Mouse (Mus musculus) heart, embryonic 12.5 days (tissue): ENCODE measurements at regions not wholly inside any gene's neighbourhood (a gene's known extent, or its start where the extent isn't known, plus 50 kb on each side); places are given as distances from the start of the nearest gene placed in this dataset.

Experiments
- ATAC-seq: fragments of 200-750 bp; cut with Nextera tagmentation; 2 replicates; pipeline ENCODE4 v1.8.0; 2017; ENCODE audit warnings: moderate TSS enrichment, moderate library complexity; ENCODE audit not compliant: insufficient number of reproducible peaks, low FRiP score
- H3K27ac ChIP-seq: fragments of 300-500 bp; sonication (generic); 2 replicates; pipeline ENCODE4 v1.5.1; 2016; ENCODE audit warnings: mild to moderate bottlenecking, moderate library complexity; ENCODE audit not compliant: poor library complexity, severe bottlenecking
- H3K27me3 ChIP-seq: fragments of 300-500 bp; sonication (generic); replicated peaks from 2 replicates; pipeline ENCODE4 v1.6.1; 2016; ENCODE audit warnings: mild to moderate bottlenecking, moderate library complexity
- H3K36me3 ChIP-seq: fragments of 300-500 bp; sonication (generic); 2 replicates; pipeline ENCODE4 v1.6.1; 2016; ENCODE audit warnings: mild to moderate bottlenecking, moderate library complexity
- H3K4me1 ChIP-seq: fragments of 300-500 bp; sonication (generic); replicated peaks from 2 replicates; pipeline ENCODE4 v1.6.1; 2016; ENCODE audit warnings: mild to moderate bottlenecking
- H3K4me2 ChIP-seq: fragments of 300-500 bp; sonication (generic); 2 replicates; pipeline ENCODE4 v1.6.1; 2016; ENCODE audit warnings: mild to moderate bottlenecking, moderate library complexity
- H3K4me3 ChIP-seq: fragments of 300-500 bp; sonication (generic); 2 replicates; pipeline ENCODE4 v1.5.1; 2016; ENCODE audit warnings: mild to moderate bottlenecking
- H3K9ac ChIP-seq: fragments of 300-500 bp; sonication (generic); 2 replicates; pipeline ENCODE4 v1.6.1; 2016; ENCODE audit warnings: mild to moderate bottlenecking, moderate library complexity
- H3K9me3 ChIP-seq: fragments of 300-500 bp; sonication (generic); replicated peaks from 2 replicates; pipeline ENCODE4 v1.6.1; 2016; ENCODE audit warnings: mild to moderate bottlenecking, moderate library complexity
- WGBS: fragments of 180-500 bp; shearing (Covaris S2); methylation state at CpG from one replicate; pipeline ENCODE4 v1.1.7; 2016; 5-methylcytosine and 5-hydroxymethylcytosine counted together

DNA sequence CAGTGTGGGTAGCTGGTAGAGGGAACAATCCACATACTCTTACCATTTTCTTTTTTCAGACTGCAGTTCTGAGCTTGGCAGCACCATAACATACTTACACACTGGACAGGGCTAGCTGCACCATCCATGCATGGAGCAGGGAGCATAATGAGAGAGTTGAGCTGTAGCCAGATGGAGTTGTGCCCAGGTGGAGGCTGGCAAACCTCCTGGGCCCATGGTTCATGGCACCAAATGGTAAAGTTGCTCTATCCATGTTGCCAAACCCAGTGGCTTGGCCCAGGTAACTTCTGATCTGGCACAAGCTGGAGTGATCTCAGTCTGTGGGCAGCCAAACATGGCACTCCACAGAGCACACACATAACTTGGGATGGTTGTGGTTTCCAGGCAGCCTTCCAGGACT lies 111.0 kb upstream of the Lhx8 start:
- H3K9me3 ChIP-seq: peaks cover 4% of the 10 kb centered on the region
- no peak overlapping the region for H3K4me2 ChIP-seq
- H3K27ac ChIP-seq: no peak overlapping the region
- H3K27me3 ChIP-seq: no peaks in the 10 kb centered on the region
- H3K9ac ChIP-seq: no peak overlapping the region
- no peak for ATAC-seq
- no peak overlapping the region for H3K4me3 ChIP-seq
- H3K36me3 ChIP-seq: no peaks in the 10 kb centered on the region
- H3K4me1 ChIP-seq: no peaks in the 10 kb centered on the region

DNA sequence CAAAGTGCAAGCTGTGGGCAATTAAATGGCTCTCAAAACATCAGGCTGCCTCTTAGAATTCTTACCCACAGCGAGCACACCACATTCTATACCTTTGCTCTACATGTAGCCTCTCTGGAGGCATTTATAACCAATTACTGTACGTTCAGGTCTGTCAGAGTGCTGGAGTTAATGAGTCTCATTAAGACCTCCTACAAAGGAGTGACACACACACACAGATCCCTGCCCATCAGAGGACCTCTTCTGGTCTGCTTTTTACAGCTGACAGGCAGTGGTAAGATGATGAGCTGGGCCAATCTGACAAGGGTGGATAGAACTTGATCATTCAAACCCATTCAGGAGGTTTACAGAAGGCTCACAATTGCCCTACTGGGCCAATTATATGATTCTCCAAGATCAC lies 110.4 kb upstream of the Lhx8 start:
- Histone ChIP-seq H3K36me3 (no peaks in the 10 kb centered on the region), H3K9me3 (peaks cover 5% of the 10 kb centered on the region), H3K9ac (no peak overlapping the region), H3K27ac (no peak overlapping the region), H3K4me3 (no peak overlapping the region), H3K4me1 (no peaks in the 10 kb centered on the region), H3K27me3 (no peaks in the 10 kb centered on the region), H3K4me2 (no peak overlapping the region)
- 69% methylated on average over 2 of the region's 2 CpGs for WGBS
- ATAC-seq: no peak

DNA sequence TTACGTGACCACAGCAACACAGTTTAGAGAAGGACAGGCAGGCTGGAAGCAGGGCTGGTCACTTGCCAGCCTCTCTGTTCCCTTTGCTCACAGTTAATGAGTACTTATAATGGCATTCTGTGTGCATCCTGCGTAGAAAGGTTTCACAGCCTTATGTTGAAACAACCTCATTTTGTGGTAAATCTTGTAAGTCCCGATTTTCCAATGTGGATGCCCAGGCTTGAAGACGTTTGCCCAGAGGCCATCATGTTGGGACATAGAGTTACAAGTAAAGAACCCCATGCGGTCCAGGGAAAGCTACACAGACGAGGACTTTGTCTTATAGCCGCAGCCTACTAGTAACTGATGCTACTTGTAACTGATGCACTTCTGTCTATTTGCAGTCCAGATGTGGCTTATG lies 100.4 kb upstream of the Lhx8 start:
- no peak overlapping the region for H3K27ac ChIP-seq

DNA sequence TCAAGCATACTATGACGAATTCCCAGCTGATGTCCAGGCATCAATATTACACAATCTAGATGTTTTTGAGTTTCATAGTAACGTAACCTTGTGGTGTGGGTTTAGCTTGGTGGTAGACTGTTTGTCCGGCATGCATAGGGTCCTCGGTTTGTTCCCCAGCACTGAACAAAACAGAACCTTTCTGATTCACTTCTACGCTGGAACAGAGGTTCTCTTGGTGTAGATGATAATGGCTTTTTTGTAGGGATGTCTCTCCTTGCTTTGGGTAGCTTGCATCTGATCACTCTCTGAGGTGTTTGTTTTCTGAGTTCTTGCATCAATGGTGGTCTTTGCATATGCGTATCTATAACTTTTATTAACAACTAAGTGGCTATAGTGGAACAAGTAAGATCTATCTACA lies 99.2 kb upstream of the Lhx8 start:
- no peak overlapping the region for H3K4me3 ChIP-seq
- no peaks in the 10 kb centered on the region for H3K27me3 ChIP-seq
- no peak overlapping the region for H3K9ac ChIP-seq
- H3K4me1 ChIP-seq: no peaks in the 10 kb centered on the region
- H3K36me3 ChIP-seq: no peaks in the 10 kb centered on the region
- no peaks in the 10 kb centered on the region for H3K9me3 ChIP-seq
- H3K4me2 ChIP-seq: no peak overlapping the region
- no peak for ATAC-seq
- H3K27ac ChIP-seq: no peak overlapping the region
- 86% methylated on average over 6 of the region's 6 CpGs for WGBS

More for the DNA sequence above, 100.4 kb upstream of the Lhx8 start:
- no peaks in the 10 kb centered on the region for H3K9me3 ChIP-seq
- H3K27me3 ChIP-seq: no peaks in the 10 kb centered on the region
- 83% methylated on average over 7 of the region's 7 CpGs for WGBS
- no peak overlapping the region for H3K4me2 ChIP-seq
- no peaks in the 10 kb centered on the region for H3K36me3 ChIP-seq
- no peak for ATAC-seq
- H3K9ac ChIP-seq: no peak overlapping the region
- no peak overlapping the region for H3K4me3 ChIP-seq
- no peaks in the 10 kb centered on the region for H3K4me1 ChIP-seq

DNA sequence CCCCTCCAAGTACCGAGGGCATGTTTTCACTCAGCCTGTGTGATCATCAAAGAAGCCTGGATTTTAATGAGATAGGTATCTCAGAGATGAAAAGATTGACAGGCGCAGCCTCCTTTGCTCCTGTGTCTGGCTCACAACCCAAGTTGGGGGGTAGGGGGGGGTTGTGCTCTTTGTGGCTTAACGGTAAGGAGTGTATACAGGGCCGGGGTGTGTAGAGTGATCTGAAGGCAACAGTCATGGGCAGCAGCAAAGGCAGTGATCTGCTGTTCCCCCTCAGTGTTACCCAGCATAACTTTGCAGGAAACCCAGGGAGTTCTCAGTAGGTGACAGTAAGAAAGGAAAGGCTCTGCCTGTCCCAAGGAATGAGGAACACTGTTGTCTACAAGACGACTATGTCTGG lies 94.1 kb upstream of the Lhx8 start:
- Histone ChIP-seq H3K4me3 (no peak overlapping the region), H3K27me3 (no peaks in the 10 kb centered on the region), H3K4me1 (no peaks in the 10 kb centered on the region), H3K36me3 (no peaks in the 10 kb centered on the region), H3K27ac (no peak overlapping the region), H3K9ac (no peak overlapping the region), H3K9me3 (0 out of 2 replicates have a peak, but pooled peaks cover 2% of the 10 kb centered on the region), H3K4me2 (no peak overlapping the region)
- 66% methylated on average over 5 of the region's 5 CpGs for WGBS
- ATAC-seq: no peak

DNA sequence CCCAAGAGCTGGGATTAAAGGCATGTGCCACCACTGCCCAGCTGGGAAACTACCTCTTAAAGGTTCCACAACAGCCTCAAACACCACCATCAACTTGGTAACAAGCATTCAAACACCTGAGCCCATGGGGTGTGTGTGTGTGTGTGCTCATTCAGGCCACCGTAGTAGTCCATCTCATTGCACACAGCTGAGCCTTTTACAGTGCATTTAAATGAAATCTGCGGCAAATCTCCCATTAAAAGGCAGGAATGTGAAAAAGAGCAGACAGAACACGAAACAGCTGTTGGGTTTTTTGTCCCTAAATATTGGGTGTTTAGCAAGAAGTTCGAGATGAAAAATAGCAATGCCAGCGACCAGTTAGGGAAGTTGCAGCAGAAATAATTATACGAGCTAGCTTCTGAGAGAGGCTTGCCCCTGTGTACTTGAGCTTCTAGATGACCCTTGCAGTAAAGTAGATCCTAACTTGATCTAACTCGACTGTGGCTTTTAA lies 91.0 kb upstream of the Lhx8 start:
- H3K27me3 ChIP-seq: no peaks in the 10 kb centered on the region
- H3K9me3 ChIP-seq: 0 out of 2 replicates have a peak, but pooled peaks cover 2% of the 10 kb centered on the region
- no peaks in the 10 kb centered on the region for H3K4me1 ChIP-seq
- 77% methylated on average over 7 of the region's 7 CpGs for WGBS
- no peak overlapping the region for H3K4me2 ChIP-seq
- H3K4me3 ChIP-seq: no peak overlapping the region
- no peak overlapping the region for H3K9ac ChIP-seq
- no peak for ATAC-seq
- H3K27ac ChIP-seq: no peak overlapping the region
- no peaks in the 10 kb centered on the region for H3K36me3 ChIP-seq

DNA sequence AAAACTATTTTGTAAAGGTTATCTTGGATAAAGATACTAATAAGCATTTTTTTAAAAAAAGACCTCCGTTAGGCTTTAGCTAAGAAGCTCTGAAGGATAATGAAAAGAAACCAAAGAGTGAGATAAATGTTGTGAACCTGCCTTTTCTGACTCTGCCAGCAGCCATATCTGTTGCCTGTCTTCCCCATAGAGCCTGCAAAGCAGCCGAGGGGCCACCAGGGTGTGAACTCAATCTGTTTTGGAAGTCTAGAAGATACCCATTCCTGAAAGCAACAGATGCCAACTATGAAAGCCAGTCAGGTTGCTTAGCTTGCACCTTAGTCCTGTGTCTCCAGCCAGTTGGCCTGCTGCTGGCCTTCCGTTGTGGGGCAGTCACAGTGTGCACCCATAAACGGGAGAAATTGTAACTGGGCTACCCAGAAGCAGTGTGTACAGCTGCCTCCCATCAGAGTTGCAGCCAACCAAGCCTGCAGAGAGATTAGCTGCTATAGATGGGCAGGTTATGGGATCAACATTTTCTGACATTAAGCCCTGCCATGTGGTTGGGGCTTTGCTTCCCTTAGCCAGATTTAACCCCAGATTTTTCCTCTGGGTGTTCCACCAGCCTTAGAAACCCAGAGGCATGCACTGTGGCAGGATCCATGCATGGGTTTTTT lies 87.8 kb upstream of the Lhx8 start:
- H3K36me3 ChIP-seq: no peaks in the 10 kb centered on the region
- WGBS: 58% methylated on average over 4 of the region's 4 CpGs
- no peak overlapping the region for H3K9ac ChIP-seq
- ATAC-seq: no peak
- H3K27me3 ChIP-seq: no peaks in the 10 kb centered on the region
- no peak overlapping the region for H3K4me2 ChIP-seq
- no peaks in the 10 kb centered on the region for H3K9me3 ChIP-seq
- H3K4me1 ChIP-seq: no peaks in the 10 kb centered on the region
- H3K27ac ChIP-seq: no peak overlapping the region
- H3K4me3 ChIP-seq: no peak overlapping the region

DNA sequence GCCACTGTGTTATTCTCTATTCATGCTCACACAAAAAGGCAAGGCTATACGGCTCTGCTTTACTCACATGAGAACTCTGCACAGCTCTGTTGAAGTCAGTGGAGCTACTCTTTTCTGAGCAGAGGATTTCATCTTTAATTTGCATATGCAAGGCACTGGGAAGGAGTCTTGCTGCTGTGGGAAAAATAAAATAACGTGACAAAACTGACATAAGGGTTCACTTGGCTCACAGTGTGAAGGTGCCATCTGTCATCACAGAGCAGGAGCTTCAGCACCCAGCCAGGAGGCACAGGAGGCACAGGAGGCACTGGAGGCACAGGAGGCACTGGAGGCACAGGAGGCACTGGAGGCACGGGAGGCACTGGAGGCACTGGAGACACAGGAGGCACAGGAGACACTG lies 83.9 kb upstream of the Lhx8 start:
- H3K4me2 ChIP-seq: no peak overlapping the region
- no peaks in the 10 kb centered on the region for H3K27me3 ChIP-seq
- H3K27ac ChIP-seq: no peak overlapping the region
- H3K9ac ChIP-seq: no peak overlapping the region
- H3K4me1 ChIP-seq: no peaks in the 10 kb centered on the region
- 73% methylated on average over 3 of the region's 3 CpGs for WGBS
- H3K9me3 ChIP-seq: no peaks in the 10 kb centered on the region
- no peaks in the 10 kb centered on the region for H3K36me3 ChIP-seq
- H3K4me3 ChIP-seq: no peak overlapping the region
- ATAC-seq: no peak

DNA sequence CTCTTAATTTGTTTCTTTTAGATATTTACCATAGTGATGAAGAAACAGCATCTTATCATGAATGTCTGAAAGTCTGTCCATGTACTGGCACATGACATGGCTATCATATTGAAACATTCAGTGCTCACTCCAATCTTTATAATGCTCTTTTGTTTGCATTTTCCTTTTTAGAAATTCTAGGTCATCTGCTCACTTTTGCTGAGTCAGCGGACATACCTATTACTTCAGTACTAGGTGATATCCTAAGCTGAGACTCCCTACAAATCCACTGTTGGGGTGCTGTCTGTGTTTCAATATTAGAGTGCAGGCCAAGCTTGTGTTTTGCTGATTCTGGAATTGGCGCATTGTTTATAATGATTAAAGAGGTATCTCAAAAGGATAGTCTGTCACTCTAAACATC lies 79.8 kb upstream of the Lhx8 start:
- ATAC-seq: no peak
- Histone ChIP-seq H3K9me3 (no peaks in the 10 kb centered on the region), H3K36me3 (no peaks in the 10 kb centered on the region), H3K4me1 (no peaks in the 10 kb centered on the region), H3K4me2 (no peak overlapping the region), H3K27me3 (no peaks in the 10 kb centered on the region), H3K9ac (no peak overlapping the region), H3K27ac (no peak overlapping the region), H3K4me3 (no peak overlapping the region)
- 89% methylated on average over 2 of the region's 2 CpGs for WGBS

DNA sequence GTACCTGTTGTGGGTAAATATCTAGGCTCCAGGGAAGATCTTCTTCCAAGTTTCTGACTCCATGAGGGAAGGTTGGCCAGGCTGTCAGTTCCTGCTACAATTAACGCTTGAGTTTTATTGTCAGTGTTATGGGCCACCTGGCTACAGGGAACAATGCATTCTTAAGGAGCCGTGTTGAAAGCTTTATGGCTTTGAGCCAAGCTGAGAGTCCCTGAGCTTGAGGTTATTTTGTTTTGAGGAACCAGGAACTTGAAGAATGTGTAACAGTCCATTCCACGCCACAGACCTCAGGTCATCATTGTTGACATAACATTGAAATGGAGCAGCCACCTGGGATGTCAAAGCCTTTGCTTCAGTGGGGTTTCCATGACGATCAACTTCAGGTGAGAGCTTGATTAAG lies 71.6 kb upstream of the Lhx8 start:
- H3K27ac ChIP-seq: no peak overlapping the region
- no peak for ATAC-seq
- H3K36me3 ChIP-seq: no peaks in the 10 kb centered on the region
- peaks cover 7% of the 10 kb centered on the region for H3K4me1 ChIP-seq
- 53% methylated on average over 4 of the region's 4 CpGs for WGBS
- H3K4me2 ChIP-seq: no peak overlapping the region
- no peaks in the 10 kb centered on the region for H3K9me3 ChIP-seq
- H3K9ac ChIP-seq: no peak overlapping the region
- no peaks in the 10 kb centered on the region for H3K27me3 ChIP-seq
- no peak overlapping the region for H3K4me3 ChIP-seq

DNA sequence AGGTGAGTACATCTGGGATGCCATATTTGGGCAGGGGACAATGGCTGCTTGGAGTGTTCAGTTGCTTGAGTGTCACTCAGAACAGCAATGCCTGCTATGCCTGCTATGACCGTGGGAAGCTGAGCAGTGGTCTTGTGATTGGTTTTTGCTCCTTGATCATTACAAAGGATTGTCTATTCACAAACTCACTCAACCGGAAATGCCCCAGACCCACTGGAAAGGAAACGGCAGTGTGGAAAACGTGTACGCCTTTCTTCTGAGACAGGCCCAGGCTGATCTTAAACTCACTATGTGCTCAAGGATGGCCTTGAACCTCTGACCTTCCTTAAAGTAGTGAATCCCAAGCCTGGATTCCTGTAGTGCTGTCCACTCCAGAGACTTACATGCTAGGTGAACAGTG lies 63.2 kb upstream of the Lhx8 start:
- no peak overlapping the region for H3K4me2 ChIP-seq
- no peak overlapping the region for H3K27ac ChIP-seq
- no peak overlapping the region for H3K9ac ChIP-seq
- no peaks in the 10 kb centered on the region for H3K27me3 ChIP-seq
- H3K36me3 ChIP-seq: no peaks in the 10 kb centered on the region
- 81% methylated on average over 5 of the region's 5 CpGs for WGBS
- H3K4me1 ChIP-seq: no peaks in the 10 kb centered on the region
- no peaks in the 10 kb centered on the region for H3K9me3 ChIP-seq
- no peak overlapping the region for H3K4me3 ChIP-seq
- ATAC-seq: no peak

DNA sequence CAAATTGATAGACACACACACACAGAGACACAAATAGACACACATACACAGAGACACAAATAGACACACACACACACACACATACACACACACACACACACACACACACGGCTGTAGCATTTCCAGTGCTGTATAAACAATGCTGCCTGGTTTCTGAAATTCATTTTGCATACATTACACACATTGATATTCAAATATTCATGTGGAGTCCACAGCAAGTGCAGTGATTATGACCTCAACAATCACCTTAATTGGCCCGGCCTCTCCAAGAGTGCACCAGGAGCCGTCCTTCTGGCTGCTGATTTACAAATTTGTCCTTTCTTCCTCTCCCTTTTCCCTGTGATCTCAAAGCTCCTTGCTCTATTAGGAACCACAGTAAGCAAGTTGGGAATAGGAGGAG lies 61.2 kb upstream of the Lhx8 start:
- no peaks in the 10 kb centered on the region for H3K4me1 ChIP-seq
- ATAC-seq: no peak
- no peak overlapping the region for H3K4me3 ChIP-seq
- H3K9ac ChIP-seq: no peak overlapping the region
- no peak overlapping the region for H3K4me2 ChIP-seq
- no peaks in the 10 kb centered on the region for H3K36me3 ChIP-seq
- peaks cover 4% of the 10 kb centered on the region; the same call in 1 of the 2 replicates for H3K27me3 ChIP-seq
- WGBS: 76% methylated on average over 3 of the region's 3 CpGs
- no peak overlapping the region for H3K27ac ChIP-seq
- no peaks in the 10 kb centered on the region for H3K9me3 ChIP-seq
